Mouse (Mus musculus) limb, embryonic 11.5 days (tissue): ENCODE data around the gene Olfr1289. TPM values are rescaled to one million over a fixed set of nuclear protein-coding genes. Genes with fewer than 3 reads are reported as not detected.

Experiments
- polyA plus RNA-seq: library from polyadenylated mRNA; unstranded; fragments of >200 nt; fragmentation: Nextera tagmentation; extraction: Ambion mirVana; gene quantifications from 2 replicates; pipeline ENCODE4 v1.2.1, GENCODE M21; 2014

The Olfr1289 gene
- polyA plus RNA-seq, 1 experiment from 2014 or later = not detected

Other genes with a start within 250 kb of the Olfr1289 start
- not detected in 2 replicates for gene Olfr1275, start 245.5 kb upstream of the Olfr1289 start, polyA plus RNA-seq
- not detected in 2 replicates for gene Olfr1276, start 226.3 kb upstream of the Olfr1289 start, polyA plus RNA-seq
- gene Olfr1277, start 206.7 kb upstream of the Olfr1289 start, polyA plus RNA-seq = not detected in 2 replicates
- not detected in 2 replicates for gene Olfr1278, start 190.7 kb upstream of the Olfr1289 start, polyA plus RNA-seq
- not detected in 2 replicates for gene Olfr1279, start 180.2 kb upstream of the Olfr1289 start, polyA plus RNA-seq
- not detected in 2 replicates for gene Olfr1280, start 166.8 kb upstream of the Olfr1289 start, polyA plus RNA-seq
- gene Olfr1281, start 154.3 kb upstream of the Olfr1289 start, polyA plus RNA-seq = not detected in 2 replicates
- gene Olfr1282, start 144.7 kb upstream of the Olfr1289 start, polyA plus RNA-seq = not detected in 2 replicates
- gene Olfr1283, start 114.0 kb upstream of the Olfr1289 start, polyA plus RNA-seq = not detected in 2 replicates
- gene Olfr1284, start 105.3 kb upstream of the Olfr1289 start, polyA plus RNA-seq = not detected in 2 replicates
- gene Olfr1286, start 57.7 kb upstream of the Olfr1289 start, polyA plus RNA-seq = not detected in 2 replicates
- gene Olfr1287, start 31.7 kb upstream of the Olfr1289 start, polyA plus RNA-seq = not detected in 2 replicates
- not detected in 2 replicates for gene Olfr1288, start 6.7 kb upstream of the Olfr1289 start, polyA plus RNA-seq
- gene Olfr1290, start 13.0 kb downstream of the Olfr1289 start, polyA plus RNA-seq = not detected in 2 replicates
- gene Olfr1291-ps1, start 16.4 kb downstream of the Olfr1289 start, polyA plus RNA-seq = not detected in 2 replicates
- gene Olfr1293-ps, start 44.4 kb downstream of the Olfr1289 start, polyA plus RNA-seq = not detected in 2 replicates
- not detected in 2 replicates for gene Olfr1294, start 59.5 kb downstream of the Olfr1289 start, polyA plus RNA-seq
- not detected in 2 replicates for gene Olfr1295, start 88.9 kb downstream of the Olfr1289 start, polyA plus RNA-seq
- not detected in 2 replicates for gene Olfr1297, start 145.7 kb downstream of the Olfr1289 start, polyA plus RNA-seq
- gene Olfr1298, start 168.4 kb downstream of the Olfr1289 start, polyA plus RNA-seq = not detected in 2 replicates
- not detected in 2 replicates for gene Olfr1299, start 180.6 kb downstream of the Olfr1289 start, polyA plus RNA-seq